Mouse (Mus musculus) regulatory T cell (primary cell): ENCODE measurements around the gene Smtnl2.

Experiments used
- in situ Hi-C: fragments of 300-600 bp; cut with MboI, MseI; formaldehyde crosslinking; loops from one replicate; pipeline ENCODE4 v1.15.1; 2025; ENCODE audit warnings: high pct_unique_total_duplicates

The Smtnl2 gene

DNA sequence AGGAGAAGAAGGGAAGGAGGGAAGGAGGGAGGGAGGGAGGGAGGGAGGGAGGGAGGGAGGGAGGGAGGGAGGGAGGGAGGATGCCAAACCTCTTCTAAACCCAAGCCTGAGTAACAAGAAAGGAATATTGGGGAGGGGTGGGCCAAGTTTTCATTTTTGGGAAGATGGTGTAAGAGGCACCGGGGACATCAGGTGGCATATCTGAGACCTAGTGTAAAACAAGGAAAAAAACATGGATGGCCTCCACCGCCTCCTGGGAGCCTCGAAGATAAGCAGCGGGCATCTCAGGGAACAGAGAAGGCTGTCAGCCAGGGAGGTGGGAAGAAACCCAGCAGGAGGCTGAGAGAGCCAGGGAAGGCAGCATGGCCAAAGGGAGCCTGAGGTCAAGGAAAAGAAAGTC lies 6.0 kb downstream of the Smtnl2 start:
- in situ Hi-C loops: no loop called here

DNA sequence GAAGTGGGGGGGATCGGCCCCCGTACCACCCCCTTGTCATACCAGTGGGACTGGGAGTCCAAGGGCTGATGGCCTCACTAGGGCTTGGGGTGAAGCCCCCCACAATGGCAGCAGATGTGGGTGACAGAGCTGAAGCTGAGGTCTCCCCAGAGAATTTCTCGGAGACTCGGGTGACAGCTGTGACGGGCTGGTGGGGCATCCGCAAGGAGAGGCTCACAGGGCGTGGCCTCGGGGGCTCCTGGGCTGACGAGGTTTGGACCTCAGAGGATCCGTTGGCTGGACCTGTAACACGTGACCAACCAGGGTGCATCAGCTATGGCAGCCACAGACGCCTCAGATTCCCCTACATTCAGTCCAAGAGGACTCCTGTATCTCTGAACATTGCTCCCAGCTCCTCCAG lies 8.5 kb downstream of the Smtnl2 start:
- in situ Hi-C loops: no loop called here

DNA sequence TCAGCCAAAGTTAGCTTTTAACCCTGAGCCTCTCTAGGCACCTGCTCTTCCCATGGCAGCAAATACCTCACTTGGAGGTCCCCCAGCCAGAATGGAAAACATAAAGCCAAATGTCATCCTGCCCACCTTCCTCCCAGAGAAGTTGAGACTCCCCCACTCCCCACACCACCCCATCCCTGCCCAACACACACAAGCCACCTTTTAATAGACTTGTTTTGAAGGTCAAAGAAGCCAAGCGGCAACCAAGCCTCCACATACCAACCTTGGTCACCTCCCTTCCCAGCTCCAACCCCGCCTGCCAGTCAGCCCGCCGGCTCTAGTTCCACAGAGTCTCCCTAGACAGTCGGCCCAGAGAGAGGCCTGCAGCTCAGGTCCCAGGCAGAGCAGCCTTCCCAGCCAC lies 9.5 kb downstream of the Smtnl2 start:
- in situ Hi-C loops: no loop called here

DNA sequence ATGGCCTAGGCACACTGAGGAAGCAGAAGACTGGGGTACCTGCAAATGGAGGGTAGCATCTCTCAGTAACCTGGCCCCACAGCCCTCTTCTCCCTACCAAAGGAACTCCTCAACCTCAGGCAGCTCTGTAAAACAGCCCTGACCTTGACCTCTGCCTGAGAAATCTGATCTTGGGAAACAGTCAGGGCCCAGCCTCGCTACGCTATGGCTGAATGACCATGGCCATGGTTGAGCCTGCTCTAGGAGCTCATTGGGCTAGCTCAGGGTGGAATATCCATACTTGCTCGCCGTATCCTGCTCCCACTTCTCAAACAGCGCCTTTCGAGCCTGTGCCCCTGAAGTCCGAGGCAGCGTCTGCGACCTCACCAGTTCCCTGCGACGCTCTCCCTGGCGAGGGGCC lies 10.4 kb downstream of the Smtnl2 start:
- in situ Hi-C loops: no loop called here

DNA sequence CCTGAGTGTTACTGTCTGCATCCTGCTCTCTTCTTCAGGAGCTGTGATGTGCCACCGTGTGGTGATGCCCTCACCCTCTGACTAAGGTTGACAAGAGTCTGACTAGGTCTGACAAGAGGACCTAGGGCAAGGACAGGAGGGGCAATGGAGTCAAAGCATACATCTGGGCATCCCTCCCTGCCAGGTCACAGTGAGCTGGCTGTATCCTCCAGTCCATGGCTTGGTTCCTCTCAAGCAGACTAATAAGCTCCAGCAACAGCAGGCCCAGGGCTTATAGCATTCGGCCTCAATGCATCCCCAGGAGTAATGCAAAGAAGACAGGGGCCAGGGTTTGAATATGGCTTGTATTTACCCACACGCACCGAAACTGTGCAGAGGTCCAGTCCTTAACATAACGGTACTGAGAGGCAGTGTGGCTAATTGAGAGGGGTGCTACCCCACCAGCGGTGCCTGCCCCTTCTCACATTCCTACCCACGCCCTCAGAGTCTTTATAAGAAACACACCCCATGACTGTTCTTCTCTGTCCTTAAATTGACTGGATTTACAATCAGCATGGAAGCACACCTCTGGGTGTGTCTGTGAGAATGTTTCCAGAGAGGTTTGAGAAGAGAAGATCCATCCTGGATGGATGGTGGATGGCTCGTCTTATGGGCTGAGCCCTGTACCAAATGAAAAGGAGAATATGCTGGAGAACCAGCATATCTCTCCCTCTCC lies 13.5 kb downstream of the Smtnl2 start:
- in situ Hi-C loops: no loop called here

DNA sequence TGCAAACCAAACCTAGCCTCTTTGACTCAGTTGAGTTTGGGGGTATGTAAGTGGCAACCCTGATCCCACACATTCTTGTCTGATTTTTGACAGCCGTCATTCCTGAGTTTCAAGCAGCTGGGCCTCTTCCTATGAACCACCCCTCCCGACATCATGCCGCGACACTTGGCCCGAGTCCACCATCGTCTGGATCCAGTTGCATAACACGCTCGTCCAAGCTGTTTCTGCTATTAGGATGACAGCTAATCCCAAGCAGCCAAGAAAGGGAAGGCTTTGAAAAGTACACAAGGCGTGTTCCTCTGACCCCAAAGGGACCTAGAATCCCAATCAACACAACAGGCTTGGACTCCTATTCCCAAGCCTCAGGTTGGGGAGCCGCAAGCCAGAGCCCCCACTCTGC lies 14.4 kb downstream of the Smtnl2 start:
- in situ Hi-C loops: no loop called here

DNA sequence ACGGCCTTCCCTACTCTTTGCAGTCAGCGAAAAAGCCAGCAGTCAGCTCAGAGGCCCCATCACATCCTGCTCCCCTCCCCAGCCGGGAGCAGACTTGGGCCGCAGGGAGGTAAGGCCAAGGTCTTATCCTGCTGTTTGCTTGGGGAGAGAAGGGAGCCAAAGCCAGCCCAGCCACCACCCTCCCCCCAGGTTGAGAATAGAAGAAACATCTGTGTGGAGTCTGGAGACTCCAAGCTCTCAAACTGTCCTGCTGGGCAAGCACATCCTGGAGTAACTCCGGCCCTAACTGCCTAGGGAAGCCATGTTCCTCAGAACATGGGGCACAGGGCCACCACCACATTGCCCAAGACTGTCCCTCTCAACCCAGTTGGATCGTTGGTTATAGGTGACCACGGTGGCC lies 14.9 kb downstream of the Smtnl2 start:
- in situ Hi-C loops: no loop called here

DNA sequence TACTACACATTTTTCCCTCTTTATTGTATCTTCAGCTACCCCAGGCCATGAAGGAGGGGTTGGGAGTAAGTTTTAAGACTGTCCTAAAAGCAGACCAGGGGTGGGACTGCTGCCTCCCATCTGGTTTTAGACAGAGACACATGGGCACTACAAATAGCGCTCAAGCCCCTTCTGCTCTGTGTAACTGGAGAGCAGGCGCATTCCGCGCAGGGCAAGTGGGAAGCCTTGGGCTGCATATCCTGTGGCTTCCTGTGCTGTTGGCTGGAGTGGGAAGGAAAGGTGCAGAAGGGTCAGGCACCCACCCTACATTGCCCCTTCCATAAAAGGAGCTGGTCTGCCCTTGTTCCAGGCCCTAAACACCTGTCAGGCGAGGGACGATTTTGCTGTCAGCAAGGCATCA lies 15.9 kb downstream of the Smtnl2 start:
- in situ Hi-C loops: no loop called here

DNA sequence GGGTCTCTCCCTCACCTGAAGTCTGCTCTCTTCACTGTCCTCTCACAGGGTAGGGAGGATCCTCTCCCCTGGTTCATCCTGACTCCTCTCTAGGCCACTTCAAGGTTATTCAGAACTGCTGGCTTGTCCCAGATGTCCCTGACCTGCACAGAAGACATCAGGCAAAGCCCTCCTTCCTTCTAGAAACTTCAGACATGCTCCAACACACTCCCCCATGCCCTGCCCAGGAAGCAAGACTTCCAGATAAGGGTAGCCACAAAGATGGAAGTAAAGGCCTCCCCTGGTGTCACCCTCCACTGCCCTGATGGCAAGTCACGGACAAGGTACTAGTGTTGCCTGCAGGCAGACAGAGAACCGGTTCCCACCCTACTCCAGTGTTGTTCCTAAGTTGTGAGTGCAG lies 16.8 kb downstream of the Smtnl2 start:
- in situ Hi-C loops: no loop called here

DNA sequence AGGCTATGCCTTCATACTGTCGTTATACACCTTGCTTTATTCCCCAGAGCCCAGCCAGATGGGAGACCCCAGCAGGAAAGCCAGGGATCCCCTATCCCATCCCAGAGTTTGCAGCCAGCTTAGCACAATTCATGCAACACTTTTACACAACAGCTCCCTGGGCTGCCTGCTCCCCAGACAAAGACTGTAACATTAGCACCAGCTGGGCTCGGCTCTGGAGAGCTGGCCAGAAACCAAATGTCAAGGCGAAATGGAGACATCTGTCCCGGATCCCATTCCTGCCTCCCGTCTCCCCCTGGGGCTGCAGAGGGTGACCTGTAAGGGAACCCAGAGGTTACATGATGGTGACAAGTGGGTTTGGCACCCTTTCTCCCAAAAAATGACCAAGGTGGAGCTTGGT lies 17.8 kb downstream of the Smtnl2 start:
- in situ Hi-C loops: no loop called here

DNA sequence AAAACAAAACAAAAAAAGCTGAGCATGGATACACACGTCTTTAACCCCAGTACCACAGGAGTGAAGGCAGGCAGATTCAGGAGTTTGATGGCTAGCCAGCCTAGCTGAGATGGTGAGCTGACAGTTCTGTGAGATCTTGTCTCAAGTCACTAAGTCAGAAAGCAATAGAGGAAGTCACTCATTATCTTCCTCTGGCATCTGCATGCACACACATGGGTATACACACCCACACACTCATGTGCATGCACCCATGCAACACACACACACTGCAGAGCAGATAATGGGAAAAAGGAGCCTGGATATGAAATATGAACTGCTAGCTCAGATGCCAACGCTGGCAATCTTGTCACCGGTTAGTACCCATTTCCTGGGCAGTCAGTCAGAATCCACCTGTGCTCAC lies 18.3 kb downstream of the Smtnl2 start:
- in situ Hi-C loops: no loop called here

DNA sequence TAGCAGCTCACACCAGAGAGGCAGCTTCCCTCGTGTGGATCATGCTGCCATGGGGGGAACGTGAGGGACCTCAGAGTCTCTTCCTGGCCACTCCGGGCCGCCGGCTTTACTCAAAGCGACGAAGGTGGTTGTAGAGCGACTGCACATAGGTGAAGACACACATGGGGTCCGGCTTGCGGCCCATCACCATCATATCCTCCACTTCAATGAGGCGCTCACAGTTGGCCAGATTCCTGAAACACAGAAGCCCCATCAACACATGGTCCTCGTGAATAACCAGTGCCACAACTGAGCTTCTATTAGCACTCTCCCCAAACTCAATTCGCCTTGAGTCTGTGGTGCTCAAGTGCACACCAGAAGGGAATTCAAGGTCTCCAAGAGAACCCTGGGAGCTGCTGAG lies 20.3 kb downstream of the Smtnl2 start:
- in situ Hi-C loops: no loop called here

DNA sequence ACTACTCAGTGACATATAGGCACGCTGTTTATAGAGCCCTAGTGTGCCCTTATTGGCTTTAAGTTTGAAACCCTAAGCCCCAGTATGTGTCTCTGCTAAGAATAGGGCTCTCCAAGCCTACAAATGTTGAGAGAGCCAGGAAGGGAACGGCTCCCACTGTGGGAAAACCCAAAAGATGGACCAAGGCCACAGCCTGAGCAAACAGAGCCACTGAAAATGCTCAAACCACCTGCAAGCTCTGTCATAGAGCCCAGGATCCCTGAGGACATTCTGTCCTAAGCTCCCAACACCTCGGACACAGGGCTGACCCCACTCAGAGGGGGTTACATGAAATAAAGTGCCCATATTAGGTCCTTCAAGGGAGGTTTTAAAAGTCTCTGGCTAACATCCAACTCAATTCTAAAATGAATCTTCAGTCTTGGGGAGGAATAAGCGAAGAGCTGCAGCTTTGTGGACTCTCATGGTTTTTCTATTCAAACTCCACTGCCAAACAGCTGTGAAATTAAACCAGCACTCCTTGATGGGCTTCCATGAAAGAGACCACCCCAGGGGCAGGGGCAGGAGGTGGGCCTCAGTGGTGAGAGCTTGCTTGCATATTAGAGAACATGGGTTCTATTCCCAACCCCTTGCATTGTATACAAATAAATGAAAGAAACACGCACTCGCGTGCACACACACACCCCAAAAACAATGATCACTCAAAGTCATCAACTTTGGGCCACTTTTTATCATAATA lies 21.9 kb downstream of the Smtnl2 start:
- in situ Hi-C loops: no loop called here

DNA sequence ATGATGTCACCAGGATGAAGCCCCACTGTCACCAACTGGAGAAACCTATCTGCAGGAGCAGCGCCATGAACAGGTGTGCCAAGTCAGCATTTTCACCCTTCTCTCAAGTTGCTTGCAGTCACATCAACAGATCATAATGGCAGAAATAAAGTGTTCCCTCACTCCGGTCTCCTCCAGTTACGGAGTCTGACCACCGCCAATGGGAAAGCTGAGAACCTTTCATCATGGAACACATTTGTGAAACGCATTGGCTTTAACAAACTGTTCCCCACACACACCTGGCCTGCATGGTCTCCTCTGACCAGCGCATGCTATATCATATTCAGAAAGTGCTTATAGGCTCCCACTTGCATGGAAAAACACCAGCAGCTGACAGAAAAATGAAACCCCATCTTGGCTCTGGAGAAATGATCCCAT lies 23.4 kb downstream of the Smtnl2 start:
- in situ Hi-C loops: no loop called here

DNA sequence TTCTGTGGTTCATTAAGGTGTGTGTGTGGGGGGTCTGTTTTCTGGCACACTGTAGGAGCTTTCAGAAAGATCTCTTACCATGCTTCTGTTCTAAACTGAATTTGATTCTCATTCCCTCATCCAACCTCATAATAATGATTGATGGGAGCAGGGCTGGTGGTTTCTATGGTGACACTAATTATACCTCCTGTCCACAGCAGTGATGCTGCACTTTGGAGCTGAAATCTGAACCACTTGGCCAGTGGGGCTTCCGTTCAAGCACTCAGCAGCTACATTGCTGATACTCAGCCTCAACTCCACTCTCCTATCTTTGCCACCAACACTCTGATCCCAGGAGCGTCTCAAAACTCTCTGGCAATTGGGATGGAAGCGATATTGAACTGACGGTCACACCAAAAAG lies 32.2 kb downstream of the Smtnl2 start:
- in situ Hi-C loops: no loop called here

DNA sequence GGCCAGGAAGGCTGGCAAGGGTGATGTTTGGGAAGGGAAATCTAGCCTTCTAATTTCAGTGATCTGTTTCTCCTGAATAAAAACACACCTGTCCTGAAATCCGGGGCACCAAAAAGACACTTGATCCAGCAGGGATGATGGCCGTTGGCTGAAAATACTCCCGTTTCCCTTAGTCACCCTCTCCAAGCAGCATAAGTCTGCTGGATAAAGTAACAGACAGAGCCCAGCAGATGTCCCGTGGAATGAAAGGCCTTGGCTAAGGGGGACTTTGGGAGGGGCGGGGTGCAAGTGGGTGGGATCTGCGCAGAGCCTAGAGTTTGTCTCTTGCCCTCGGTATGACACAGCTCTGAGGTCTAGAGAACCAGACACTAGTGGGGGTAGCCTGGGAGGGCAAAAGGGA lies 33.3 kb downstream of the Smtnl2 start:
- in situ Hi-C loops: no loop called here

DNA sequence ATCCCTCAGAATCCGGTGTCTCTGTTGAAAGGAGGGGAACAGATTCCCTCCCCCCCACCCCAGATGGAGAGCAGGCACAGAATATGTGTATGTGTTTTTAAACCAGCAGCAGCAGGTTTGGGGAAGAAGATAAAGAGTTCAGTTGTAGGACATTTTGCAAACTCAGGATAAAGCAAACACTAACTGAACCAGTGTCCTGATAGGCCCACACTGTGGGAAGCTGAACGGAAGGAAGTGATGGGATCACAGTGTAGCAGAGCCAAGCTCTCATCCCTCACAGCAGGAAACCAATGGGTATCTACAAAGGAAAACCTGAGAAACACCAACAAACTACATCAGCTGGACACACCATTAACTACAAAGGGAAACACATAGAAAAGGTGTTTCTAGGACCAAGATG lies 35.0 kb downstream of the Smtnl2 start:
- in situ Hi-C loops: no loop called here

DNA sequence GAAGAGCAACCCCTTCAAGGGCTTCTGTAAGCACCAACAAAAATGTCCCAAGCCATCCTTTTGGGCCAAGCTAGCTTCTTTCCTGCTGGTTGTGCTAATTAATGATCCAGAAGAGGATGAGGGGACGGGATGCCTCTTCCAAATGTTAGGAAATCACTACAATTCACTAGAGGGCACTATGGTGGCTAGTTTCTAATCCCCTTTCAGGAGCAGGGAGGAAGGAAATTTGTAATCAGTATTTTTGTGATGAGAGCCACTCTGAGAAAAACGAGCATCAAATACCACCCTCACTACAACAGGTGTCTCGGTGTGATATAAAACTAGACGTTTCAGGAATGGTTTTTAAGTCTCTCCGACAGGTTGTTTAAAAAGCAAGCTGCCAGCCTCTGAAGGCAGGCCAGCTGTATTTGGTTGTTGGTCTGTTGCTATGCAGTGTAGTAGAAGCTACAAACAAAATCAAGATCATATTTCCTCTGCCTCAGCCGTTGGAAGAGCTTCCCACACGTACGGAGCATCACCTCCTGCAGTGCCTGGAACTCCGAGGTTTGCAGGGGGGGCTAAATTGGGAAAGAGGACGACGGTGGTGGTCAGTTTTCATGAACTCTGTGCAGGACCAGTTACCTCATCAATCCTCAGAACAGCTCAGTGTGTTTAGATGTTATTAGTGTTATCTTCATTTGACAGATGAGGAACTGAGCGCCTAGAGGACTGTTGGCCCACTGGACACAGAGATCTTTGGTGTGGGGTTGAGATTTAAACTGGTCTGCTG lies 41.4 kb downstream of the Smtnl2 start:
- in situ Hi-C loops: no loop called here

DNA sequence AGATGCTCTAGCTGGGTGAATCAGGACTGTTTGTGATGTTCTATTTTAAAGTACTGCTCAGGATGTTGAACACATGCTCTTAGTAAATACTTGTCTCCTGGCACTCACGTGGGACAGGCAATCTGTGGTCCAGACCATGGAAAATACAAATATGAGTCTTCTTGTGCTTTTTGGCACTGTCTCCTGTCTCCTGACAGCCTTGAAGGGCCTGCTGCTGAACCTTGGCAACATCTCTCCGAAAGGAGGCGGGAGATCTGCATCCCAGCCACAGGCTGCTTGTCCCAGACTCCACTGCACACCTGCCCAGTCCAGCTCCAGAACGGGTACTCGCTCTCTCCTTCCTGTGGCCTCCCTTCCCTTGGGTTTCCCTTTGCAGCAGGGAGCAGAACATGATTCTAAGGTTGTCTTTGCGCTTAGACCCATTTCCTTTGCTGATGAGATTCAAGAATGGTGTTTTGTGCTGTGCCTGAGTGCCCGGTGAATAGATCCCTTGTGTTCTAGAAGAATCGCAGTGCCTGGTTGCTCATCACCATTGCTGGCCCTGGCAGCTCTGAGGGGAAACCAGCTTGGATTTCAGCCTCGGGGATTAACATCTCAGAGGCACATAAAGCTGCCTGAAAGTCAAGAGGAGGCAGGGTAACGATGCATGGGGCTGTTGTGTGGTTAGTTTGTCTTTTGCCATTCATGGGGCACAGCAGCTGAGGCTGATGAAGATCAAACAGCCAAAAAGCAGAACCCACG lies 43.4 kb downstream of the Smtnl2 start:
- in situ Hi-C loops: no loop called here

DNA sequence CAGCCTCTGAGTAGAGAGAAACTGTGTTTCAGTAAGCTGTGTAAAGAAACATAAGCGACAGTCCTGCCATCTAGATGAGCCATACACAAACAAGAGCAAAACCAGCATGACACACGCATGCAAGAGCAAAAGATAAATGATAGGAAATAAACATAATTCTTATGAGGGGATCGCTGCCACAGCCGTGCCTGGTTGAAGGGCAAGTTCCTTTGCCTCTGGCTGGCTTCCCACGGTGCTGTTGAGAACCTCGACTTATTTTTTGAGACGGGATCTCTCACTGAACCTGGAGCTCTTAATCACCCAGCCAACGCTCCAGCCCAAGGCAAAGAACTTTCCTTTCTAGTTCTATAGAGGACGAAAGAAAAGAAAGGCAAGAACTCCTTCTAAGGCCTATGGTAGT lies 45.4 kb downstream of the Smtnl2 start:
- in situ Hi-C loops: no loop called here

DNA sequence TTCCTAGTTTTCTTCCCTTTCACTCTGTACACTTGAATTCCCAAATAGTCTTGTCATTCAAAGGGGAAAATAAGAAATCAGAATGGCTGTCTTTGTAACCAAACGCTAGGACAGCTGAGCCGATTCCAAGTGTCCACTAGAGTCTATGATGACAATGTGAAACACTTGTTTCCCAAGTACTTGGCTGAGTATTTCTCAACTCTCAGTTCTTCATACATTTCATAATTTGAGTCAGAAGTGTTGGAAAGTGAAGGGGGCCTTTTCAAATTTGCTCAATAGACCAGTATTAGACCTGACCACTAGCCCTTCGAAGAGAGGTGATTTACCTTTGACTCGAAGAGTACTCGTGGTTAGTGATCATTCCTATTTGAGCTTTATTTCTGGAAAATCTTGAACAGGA lies 47.0 kb downstream of the Smtnl2 start:
- in situ Hi-C loops: loop anchor here (5.0 kb wide), 1 partner anchor 58 kb away; no protein-coding TSS in a partner anchor
